Mouse (Mus musculus) mature B cell (primary cell): ENCODE data around the gene Pfas.
"Not testable (repeated sequence)": the region's sequence is repeated elsewhere in the genome, so short reads cannot be mapped to it uniquely, and the experiment has no call there.

Experiments
- in situ Hi-C: fragments of 300-500 bp; cut with MboI; formaldehyde crosslinking; loops from 2 replicates; pipeline ENCODE4 v1.14.3; 2019

Gene Pfas

DNA sequence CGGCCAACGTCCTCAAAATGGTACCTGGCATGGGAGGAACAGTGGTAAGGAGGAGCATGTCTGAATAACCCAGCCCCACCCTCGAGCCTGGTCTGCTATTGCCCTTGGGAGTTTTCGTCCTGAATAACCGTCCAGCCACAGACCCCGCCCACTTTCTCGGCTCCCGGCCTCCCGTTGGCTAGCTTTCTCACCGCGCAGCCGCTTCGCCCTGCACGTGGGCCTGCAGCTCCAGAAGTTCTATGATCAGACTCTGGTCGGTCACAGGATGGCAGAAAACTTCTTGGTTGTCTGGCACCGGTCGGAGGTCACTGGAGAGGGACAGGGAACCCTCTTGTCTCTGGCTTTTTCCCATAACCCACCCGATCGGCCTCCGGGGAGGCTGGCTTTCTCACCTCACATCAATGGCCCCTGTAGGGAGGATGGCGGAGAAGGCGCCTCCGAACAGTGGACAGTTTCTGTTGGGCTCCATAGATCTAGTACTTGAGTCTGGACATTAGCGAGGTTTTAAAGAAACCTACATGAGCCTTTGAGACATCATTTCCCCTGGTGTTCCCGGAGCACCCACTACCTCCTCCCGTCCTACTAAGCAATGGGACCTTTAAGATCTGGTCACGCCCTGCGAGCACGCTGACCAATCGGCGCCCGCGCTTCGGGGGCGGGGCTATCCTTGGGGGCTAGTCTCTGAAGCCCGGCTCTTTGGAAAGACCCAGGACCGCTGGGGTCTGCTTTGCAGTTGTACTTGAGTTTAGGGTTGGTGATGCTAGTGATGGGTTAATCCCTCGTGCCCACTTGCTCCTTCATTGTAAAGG is 34.8 kb downstream of the Pfas start:
- in situ Hi-C loops, result not testable (repeated sequence)

DNA sequence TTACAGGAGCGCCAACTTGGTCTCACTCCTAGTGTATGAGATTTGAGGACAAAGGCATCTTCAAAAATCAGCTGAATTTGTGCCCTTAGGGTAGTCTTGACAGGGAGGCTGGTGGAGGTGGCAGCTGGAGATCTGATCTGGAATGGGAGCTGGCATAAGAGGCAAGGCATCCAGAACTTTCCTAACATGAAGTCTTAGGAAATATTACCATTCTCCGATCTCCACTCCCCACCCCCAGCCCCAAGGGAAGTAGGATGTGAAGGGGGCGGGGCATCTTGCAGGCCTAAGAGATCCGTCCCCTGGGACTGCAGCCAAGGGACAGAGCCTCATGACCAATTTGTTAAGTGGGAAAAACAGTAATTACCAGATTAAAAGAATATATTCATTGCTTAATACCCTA is 38.0 kb downstream of the Pfas start:
- in situ Hi-C loops, result no loop called here

GRCm38 (mm10) chr11:68968752-68969151 is 39.5 kb downstream of the Pfas start:
- in situ Hi-C loops, result no loop called here

DNA sequence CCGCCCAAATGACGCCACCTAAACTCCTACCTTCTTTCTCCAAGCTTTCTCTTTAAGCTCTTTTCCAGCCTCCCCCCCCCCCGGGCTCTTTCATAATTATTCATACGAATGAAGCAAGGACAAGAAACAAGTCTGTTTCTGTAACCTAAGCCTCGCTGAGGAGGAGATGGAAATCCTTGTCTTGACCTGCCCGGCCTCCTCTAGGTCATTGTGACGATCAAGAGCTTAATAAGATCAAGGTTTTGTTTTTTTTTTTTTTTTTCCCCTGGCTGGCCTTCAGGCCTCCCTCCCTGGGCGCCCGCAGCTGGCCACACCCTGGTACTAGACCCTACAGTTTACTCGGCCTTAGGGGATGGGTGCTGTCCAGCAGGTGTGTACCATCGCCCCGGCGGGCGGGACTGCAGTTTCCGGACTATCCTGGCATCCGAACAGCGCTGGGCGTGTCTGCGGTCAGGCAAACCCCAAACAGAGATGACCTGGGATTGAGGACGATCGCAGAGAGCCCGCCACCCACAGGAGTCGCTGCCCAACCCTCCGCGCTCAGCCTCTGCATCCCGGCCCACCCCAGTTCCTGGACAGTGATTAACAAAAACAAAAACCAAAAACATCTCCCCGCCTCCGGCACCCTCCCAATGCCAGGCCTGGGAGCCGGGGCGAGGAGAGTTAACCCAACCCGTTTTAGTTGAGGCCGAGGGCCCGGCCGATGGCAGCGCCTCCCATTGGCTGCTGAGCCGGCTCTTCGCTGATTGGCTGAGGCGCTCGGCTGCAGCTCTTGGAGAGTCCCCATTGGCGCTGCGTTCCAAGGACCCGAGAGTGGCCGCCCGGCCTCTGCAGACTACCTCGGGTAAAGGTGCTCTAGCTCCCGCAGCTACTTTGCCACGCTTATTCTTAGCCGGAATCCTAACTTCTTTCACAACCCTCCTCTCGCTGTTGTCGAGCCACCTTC is 40.6 kb downstream of the Pfas start, which contains the start of gene Slc25a35:
TSS of gene Slc25a35 (plus strand) at position 795 of the 946 bp plus-strand sequence.
- in situ Hi-C loops, result no loop called here

GRCm38 (mm10) chr11:68966554-68966953 is 41.7 kb downstream of the Pfas start:
- in situ Hi-C loops, result no loop called here

- in situ Hi-C loops, result no loop called here
Measured at GRCm38 (mm10) chr11:68965845-68966244, 42.4 kb downstream of the Pfas start.

DNA sequence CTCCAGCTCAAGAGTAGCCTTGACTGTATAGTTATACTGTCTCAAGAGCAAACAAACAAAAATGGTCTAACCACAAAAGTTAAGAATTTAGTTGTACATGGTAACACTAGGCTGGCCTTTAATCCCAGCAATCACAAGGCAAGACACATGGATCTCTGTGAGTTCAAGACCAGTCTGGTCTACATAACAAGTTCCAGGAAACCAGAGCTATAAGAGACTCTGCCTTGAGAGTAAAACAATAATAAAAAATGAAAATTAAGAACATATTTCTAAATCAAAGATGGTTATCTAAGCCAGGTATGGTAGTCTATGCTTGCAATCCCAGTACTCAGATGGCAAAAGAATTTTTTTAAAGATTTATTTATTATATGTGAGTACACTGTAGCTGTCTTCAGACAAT is 43.2 kb downstream of the Pfas start:
- in situ Hi-C loops, result no loop called here

DNA sequence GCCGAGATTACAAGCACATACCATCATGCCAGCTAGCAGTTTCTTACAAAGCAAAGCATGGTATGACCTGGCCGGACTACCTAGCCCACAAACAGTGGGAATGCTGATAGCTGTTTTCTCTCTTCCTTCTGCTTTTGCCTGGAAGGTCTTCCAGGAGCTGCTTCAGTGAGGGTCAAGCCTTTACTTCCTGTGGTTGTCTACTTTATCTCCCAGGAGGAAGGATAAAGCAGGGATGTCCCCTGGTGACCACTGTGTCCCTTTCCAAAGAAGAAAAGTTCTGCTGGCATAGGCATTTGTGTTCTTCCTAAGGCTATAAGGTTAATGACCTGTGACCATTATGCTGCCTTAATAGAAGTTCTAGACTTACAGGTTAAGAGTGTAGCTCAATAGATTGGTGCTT is 44.9 kb downstream of the Pfas start:
- in situ Hi-C loops, result no loop called here

DNA sequence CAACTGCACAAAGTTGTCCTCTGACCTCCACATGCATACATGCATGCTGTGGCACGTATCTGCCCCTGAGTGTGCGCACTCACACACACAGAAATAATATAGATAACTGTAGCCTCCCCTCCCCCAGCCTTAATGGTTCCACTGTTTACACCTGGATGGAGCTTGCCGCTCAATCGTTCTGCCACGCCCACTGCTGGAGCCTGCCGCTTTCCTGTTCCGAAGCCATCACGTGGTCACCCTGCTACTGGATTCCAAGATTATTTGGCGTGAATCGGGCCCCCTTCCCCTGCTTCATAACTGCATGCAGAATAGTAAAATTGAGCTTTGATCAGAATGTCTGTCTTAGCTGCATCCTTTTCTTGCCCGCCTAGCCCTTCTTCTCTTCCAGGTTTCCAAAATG is 46.1 kb downstream of the Pfas start:
- in situ Hi-C loops, result not testable (repeated sequence)

- in situ Hi-C loops, result no loop called here
Measured at GRCm38 (mm10) chr11:68961596-68961995, 46.7 kb downstream of the Pfas start.

DNA sequence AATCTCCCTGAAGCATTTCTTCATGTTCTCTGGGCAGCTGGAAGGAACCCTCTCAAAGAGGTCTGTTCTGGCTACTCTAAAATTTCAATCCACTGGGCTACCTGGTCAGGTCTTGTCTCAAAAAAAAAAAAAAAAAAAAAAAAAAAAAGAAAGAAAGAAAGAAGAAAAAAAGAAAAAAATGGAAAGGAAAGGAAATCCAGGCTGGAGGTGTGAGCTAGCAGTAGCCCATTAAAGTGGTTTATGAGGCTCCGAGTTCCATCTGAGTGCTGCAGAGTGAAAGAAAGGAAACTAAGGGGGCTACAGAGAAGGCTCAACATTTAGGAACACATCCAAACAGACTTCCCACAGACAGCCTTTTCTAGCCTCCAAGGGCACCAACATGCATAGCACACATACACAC is 50.3 kb downstream of the Pfas start:
- in situ Hi-C loops, result no loop called here

DNA sequence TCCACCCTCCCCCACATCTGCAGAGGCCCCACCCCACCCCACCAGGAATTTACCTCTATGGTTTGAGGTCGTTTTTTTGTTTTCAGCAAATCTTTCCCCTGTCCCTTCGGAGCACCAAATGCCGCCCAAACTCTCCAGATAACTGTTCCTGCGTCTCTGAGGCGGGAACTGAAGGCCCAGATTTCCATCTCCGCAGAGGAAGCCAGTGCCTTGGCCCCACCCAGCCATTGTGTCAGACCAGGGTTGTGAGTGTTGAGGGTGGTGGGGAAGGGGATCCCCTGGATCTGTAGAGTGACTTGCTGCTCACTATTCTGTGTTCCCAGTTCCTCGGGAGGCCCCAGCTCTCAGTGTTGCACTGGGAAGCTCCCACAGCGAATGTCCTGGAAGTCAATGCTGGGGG is 51.0 kb downstream of the Pfas start, which contains the start of gene Arhgef15:
TSS of gene Arhgef15 (minus strand) at position 173 of the 400 bp plus-strand sequence.
- in situ Hi-C loops, result no loop called here

- in situ Hi-C loops, result no loop called here
Measured at GRCm38 (mm10) chr11:68956697-68957096, 51.6 kb downstream of the Pfas start.

DNA sequence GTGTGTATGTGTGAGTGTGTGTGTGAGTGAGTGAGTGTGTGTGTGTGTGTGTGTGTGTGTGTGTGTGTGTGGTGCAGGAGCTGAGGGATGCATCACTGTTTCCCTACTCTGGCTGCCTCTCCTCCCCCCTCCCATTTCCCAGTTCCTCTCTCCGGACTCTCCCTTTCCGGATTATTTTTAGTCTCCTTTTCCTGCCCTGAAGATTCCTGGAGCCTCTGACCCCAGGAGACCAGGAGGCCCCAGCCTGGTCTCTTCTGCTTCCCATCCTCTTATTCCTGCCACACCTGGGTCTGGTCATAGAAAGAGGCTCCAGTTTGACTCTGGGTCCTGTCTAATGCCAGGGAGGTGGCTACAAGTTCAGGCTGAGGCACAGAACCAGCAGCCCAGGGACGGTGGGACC is 52.2 kb downstream of the Pfas start:
- in situ Hi-C loops, result no loop called here

- in situ Hi-C loops, result no loop called here
Measured at GRCm38 (mm10) chr11:68955473-68955872, 52.8 kb downstream of the Pfas start.

DNA sequence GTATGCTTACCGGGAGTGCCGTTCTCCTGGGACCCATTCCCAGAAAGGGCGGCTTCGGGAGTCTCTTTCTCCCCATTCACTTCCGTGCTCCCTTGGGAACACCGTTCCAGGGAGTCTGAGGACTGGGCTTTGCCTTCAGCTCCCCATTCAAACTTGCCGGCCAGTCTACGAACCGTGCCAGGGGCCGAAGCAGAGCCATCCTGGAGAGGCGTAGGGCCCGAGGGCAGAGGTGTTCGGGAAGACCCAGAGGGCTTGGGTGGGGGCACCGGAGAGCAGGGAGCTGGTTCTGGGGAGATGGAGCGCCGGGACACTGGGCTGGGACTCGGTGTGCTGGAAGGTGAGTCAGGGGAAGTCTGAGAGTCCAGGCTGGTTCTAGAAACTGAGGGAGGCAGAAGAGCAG is 53.9 kb downstream of the Pfas start:
- in situ Hi-C loops, result no loop called here

DNA sequence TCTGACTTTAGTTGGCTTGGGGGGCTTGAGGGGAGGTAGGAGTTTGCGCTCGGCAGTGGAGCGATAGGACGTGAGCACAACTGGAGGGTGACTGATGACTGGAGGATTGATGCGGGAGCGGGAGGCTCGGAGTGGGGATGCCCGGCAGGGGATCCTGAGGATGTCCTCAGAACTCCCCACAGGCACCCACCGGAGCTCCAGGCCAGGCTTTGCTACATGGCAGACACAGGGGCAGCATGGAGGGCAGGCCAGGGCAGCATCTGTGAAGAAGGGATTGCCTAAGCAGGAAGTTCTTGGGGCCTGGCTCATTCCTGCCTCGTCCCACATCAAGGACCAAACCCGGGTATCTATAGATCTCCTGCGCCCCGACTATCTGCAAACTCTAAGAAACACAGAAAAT is 54.4 kb downstream of the Pfas start:
- in situ Hi-C loops, result no loop called here

GRCm38 (mm10) chr11:68947542-68947993 is 60.7 kb downstream of the Pfas start:
- in situ Hi-C loops, result no loop called here

- in situ Hi-C loops, result no loop called here
Measured at GRCm38 (mm10) chr11:68946806-68947440, 61.3 kb downstream of the Pfas start.

GRCm38 (mm10) chr11:68946001-68946400 is 62.3 kb downstream of the Pfas start:
- in situ Hi-C loops, result no loop called here

- in situ Hi-C loops, result no loop called here
Measured at GRCm38 (mm10) chr11:68945245-68945644, 63.0 kb downstream of the Pfas start.

GRCm38 (mm10) chr11:68942731-68943130 is 65.5 kb downstream of the Pfas start:
- in situ Hi-C loops, result no loop called here
